Mouse (Mus musculus): ENCODE measurements around the gene E330009J07Rik.

The E330009J07Rik gene

GRCm38 (mm10) chr6:40429521-40429931 lies 6.4 kb downstream of the E330009J07Rik start:
- DNase-seq (ENCODE audit: low spot score): no peak

GRCm38 (mm10) chr6:40428696-40429095 lies 7.2 kb downstream of the E330009J07Rik start:
- DNase-seq (ENCODE audit: low spot score): no peak

GRCm38 (mm10) chr6:40427441-40427840 lies 8.5 kb downstream of the E330009J07Rik start:
- no peak for DNase-seq (ENCODE audit: low spot score)

- DNase-seq (ENCODE audit: low spot score): peak; percentile 69
Observed at GRCm38 (mm10) chr6:40423774-40424173, 12.2 kb downstream of the E330009J07Rik start.

- DNase-seq (ENCODE audit: low spot score): no peak
Observed at GRCm38 (mm10) chr6:40423013-40423412, 12.9 kb downstream of the E330009J07Rik start.

- no peak for DNase-seq (ENCODE audit: low spot score)
Observed at GRCm38 (mm10) chr6:40421099-40421498, 14.8 kb downstream of the E330009J07Rik start.

- DNase-seq (ENCODE audit: low spot score): no peak
Observed at GRCm38 (mm10) chr6:40418386-40418785, 17.5 kb downstream of the E330009J07Rik start.

GRCm38 (mm10) chr6:40415799-40416198 lies 20.1 kb downstream of the E330009J07Rik start:
- no peak for DNase-seq (ENCODE audit: low spot score)

GRCm38 (mm10) chr6:40413565-40413964 lies 22.4 kb downstream of the E330009J07Rik start:
- DNase-seq (ENCODE audit: low spot score): no peak

GRCm38 (mm10) chr6:40413046-40413445 lies 22.9 kb downstream of the E330009J07Rik start:
- DNase-seq (ENCODE audit: low spot score): no peak

GRCm38 (mm10) chr6:40411085-40411484 lies 24.9 kb downstream of the E330009J07Rik start:
- DNase-seq (ENCODE audit: low spot score): no peak

- DNase-seq (ENCODE audit: low spot score): peak; percentile 28
Observed at GRCm38 (mm10) chr6:40403640-40404285, 32.2 kb downstream of the E330009J07Rik start.

- no peak for DNase-seq (ENCODE audit: low spot score)
Observed at GRCm38 (mm10) chr6:40402031-40402430, 33.9 kb downstream of the E330009J07Rik start.

GRCm38 (mm10) chr6:40393213-40393612 lies 42.7 kb downstream of the E330009J07Rik start:
- peak; percentile 90 for DNase-seq (ENCODE audit: low spot score)

- no peak for DNase-seq (ENCODE audit: low spot score)
Observed at GRCm38 (mm10) chr6:40390975-40391374, 45.0 kb downstream of the E330009J07Rik start.

- no peak for DNase-seq (ENCODE audit: low spot score)
Observed at GRCm38 (mm10) chr6:40388660-40389059, 47.3 kb downstream of the E330009J07Rik start.

GRCm38 (mm10) chr6:40385682-40386081 lies 50.3 kb downstream of the E330009J07Rik start:
- DNase-seq (ENCODE audit: low spot score): no peak

GRCm38 (mm10) chr6:40381908-40382307 lies 54.0 kb downstream of the E330009J07Rik start:
- no peak for DNase-seq (ENCODE audit: low spot score)

- no peak for DNase-seq (ENCODE audit: low spot score)
Observed at GRCm38 (mm10) chr6:40380181-40380580, 55.8 kb downstream of the E330009J07Rik start.

GRCm38 (mm10) chr6:40371031-40371430 lies 64.9 kb downstream of the E330009J07Rik start:
- no peak for DNase-seq (ENCODE audit: low spot score)

GRCm38 (mm10) chr6:40353360-40353759 lies 82.6 kb downstream of the E330009J07Rik start:
- no peak for DNase-seq (ENCODE audit: low spot score)
